Mouse (Mus musculus) heart, embryonic 15.5 days (tissue): ENCODE results near the gene Nsfl1c. TPM values are rescaled to one million over a fixed set of nuclear protein-coding genes. Genes with fewer than 3 reads are reported as not detected.
A peak's percentile ranks its signal among the peaks of the same experiment; 100 is the strongest.

Source experiments
- ATAC-seq: fragments of 200-750 bp; cut with Nextera tagmentation; replicated peaks from 2 replicates; pipeline ENCODE4 v1.8.0; 2017; ENCODE audit warnings: low read depth, moderate TSS enrichment; ENCODE audit not compliant: insufficient number of reproducible peaks, insufficient read depth, low FRiP score
- H3K27ac ChIP-seq: fragments of 300-500 bp; sonication (generic); 2 replicates; pipeline ENCODE4 v1.5.1; 2015; ENCODE audit warnings: mild to moderate bottlenecking, inconsistent platforms
- H3K27me3 ChIP-seq: fragments of 300-500 bp; sonication (generic); 2 replicates; pipeline ENCODE4 v1.6.1; 2015; ENCODE audit warnings: inconsistent platforms
- H3K36me3 ChIP-seq: fragments of 300-500 bp; sonication (generic); 2 replicates; pipeline ENCODE4 v1.6.1; 2015; ENCODE audit warnings: mild to moderate bottlenecking, inconsistent platforms
- H3K4me1 ChIP-seq: fragments of 300-500 bp; sonication (generic); replicated peaks from 2 replicates; pipeline ENCODE4 v1.6.1; 2015; ENCODE audit warnings: inconsistent platforms
- H3K4me2 ChIP-seq: fragments of 300-500 bp; sonication (generic); 2 replicates; pipeline ENCODE4 v1.6.1; 2015; ENCODE audit warnings: inconsistent platforms, mild to moderate bottlenecking, moderate library complexity
- H3K4me3 ChIP-seq: fragments of 300-500 bp; sonication (generic); 2 replicates; pipeline ENCODE4 v1.5.1; 2015; ENCODE audit warnings: mild to moderate bottlenecking, inconsistent platforms
- H3K9ac ChIP-seq: fragments of 300-500 bp; sonication (generic); 2 replicates; pipeline ENCODE4 v1.6.1; 2015; ENCODE audit warnings: mild to moderate bottlenecking, inconsistent platforms
- H3K9me3 ChIP-seq: fragments of 300-500 bp; sonication (generic); replicated peaks from 2 replicates; pipeline ENCODE4 v1.6.1; 2016; ENCODE audit warnings: inconsistent platforms
- WGBS: fragments of 180-500 bp; shearing (Covaris S2); methylation state at CpG from one replicate; pipeline ENCODE4 v1.1.7; 2015; ENCODE audit warnings: mixed read lengths; 5-methylcytosine and 5-hydroxymethylcytosine counted together
- polyA plus RNA-seq: library from polyadenylated mRNA; unstranded; fragments of >200 nt; fragmentation: Nextera tagmentation; extraction: Ambion mirVana; gene quantifications from 2 replicates; pipeline ENCODE4 v1.2.1, GENCODE M21; 2015

The Nsfl1c gene
- polyA plus RNA-seq, 1 experiment from 2014 or later = 135 TPM

- no peak for ATAC-seq
- WGBS = 35% methylated on average over 6 of the region's 6 CpGs
- Histone ChIP-seq H3K4me1 (peaks cover 57% of the 10 kb centered on the region), H3K27ac (peak overlapping the region; percentile 91; the same call in 1 of the 2 replicates), H3K9me3 (no peaks in the 10 kb centered on the region), H3K36me3 (peaks cover 38% of the 10 kb centered on the region), H3K27me3 (no peaks in the 10 kb centered on the region), H3K4me3 (peak overlapping the region; percentile 77), H3K4me2 (peak overlapping the region; percentile 73), H3K9ac (no peak overlapping the region)
Measured at GRCm38 (mm10) chr2:151544673-151545072, 50.7 kb downstream of the Nsfl1c start.

GRCm38 (mm10) chr2:151546571-151546970 lies 52.6 kb downstream of the Nsfl1c start:
- ATAC-seq = no peak
- no peak overlapping the region for H3K4me3 ChIP-seq
- peaks cover 69% of the 10 kb centered on the region for H3K4me1 ChIP-seq
- WGBS = 78% methylated on average over 4 of the region's 4 CpGs
- peaks cover 42% of the 10 kb centered on the region for H3K36me3 ChIP-seq
- H3K27me3 ChIP-seq = no peaks in the 10 kb centered on the region
- no peaks in the 10 kb centered on the region for H3K9me3 ChIP-seq
- no peak overlapping the region for H3K9ac ChIP-seq
- H3K4me2 ChIP-seq = 0 out of 2 replicates have a peak overlapping the region, but pooled peaks have one; percentile 73
- no peak overlapping the region for H3K27ac ChIP-seq

- H3K36me3 ChIP-seq = peaks cover 64% of the 10 kb centered on the region
- WGBS = 68% methylated on average over 3 of the region's 3 CpGs
- no peaks in the 10 kb centered on the region for H3K27me3 ChIP-seq
- no peaks in the 10 kb centered on the region for H3K9me3 ChIP-seq
- no peak for ATAC-seq
- peaks cover 53% of the 10 kb centered on the region for H3K4me1 ChIP-seq
- no peak overlapping the region for H3K4me2 ChIP-seq
- no peak overlapping the region for H3K27ac ChIP-seq
- no peak overlapping the region for H3K4me3 ChIP-seq
- H3K9ac ChIP-seq = no peak overlapping the region
Measured at GRCm38 (mm10) chr2:151549615-151550121, 55.7 kb downstream of the Nsfl1c start.

Other genes with a start within 250 kb of the Nsfl1c start
- gene 4921509C19Rik, start 18.0 kb upstream of the Nsfl1c start, polyA plus RNA-seq = not detected in 2 replicates
- gene Fkbp1a, start 48.3 kb downstream of the Nsfl1c start, polyA plus RNA-seq = 630 and 641 TPM in 2 replicates
- gene Sdcbp2, start 78.4 kb downstream of the Nsfl1c start, polyA plus RNA-seq = 1.9 and 2.0 TPM in 2 replicates
- gene Snph, start 138.4 kb downstream of the Nsfl1c start, polyA plus RNA-seq = 0.18 and 0.25 TPM in 2 replicates
- not detected in 2 replicates for gene Rad21l, start 174.4 kb downstream of the Nsfl1c start, polyA plus RNA-seq
- 2.5 and 2.8 TPM in 2 replicates for gene Tmem74b, start 207.8 kb downstream of the Nsfl1c start, polyA plus RNA-seq